Mouse (Mus musculus) heart, embryonic 14.5 days (tissue): ENCODE results near the gene Catsper3. TPM values are rescaled to one million over a fixed set of nuclear protein-coding genes. Genes with fewer than 3 reads are reported as not detected.
A peak's percentile ranks its signal among the peaks of the same experiment; 100 is the strongest.

ENCODE experiments used
- ATAC-seq: fragments of 200-750 bp; cut with Nextera tagmentation; 2 replicates; pipeline ENCODE4 v1.8.0; 2017; ENCODE audit warnings: low read depth, moderate TSS enrichment; ENCODE audit not compliant: insufficient number of reproducible peaks, insufficient read depth, low FRiP score
- H3K27ac ChIP-seq, 2 experiments: fragments of 200-500 bp in 1 of 2; fragments of 300-500 bp in 1 of 2; sonication (generic) in 1 of 2; replicated peaks in 1 of 2; 2 replicates each; pipeline ENCODE4 v1.5.1; 2012 to 2014; ENCODE audit warnings: low read depth in 2 of 2, low read length in 2 of 2, control low read depth in 1 of 2, mild to moderate bottlenecking in 1 of 2, mixed read lengths in 1 of 2; ENCODE audit not compliant: control insufficient read depth in 1 of 2, insufficient read depth in 1 of 2
- H3K27me3 ChIP-seq: fragments of 300-500 bp; sonication (generic); 2 replicates; pipeline ENCODE4 v1.6.1; 2014; ENCODE audit warnings: mild to moderate bottlenecking, low read length, control low read depth; ENCODE audit not compliant: control insufficient read depth, insufficient read depth
- H3K36me3 ChIP-seq: fragments of 300-500 bp; sonication (generic); 2 replicates; pipeline ENCODE4 v1.6.1; 2014; ENCODE audit warnings: mild to moderate bottlenecking, control low read depth, low read length, mixed read lengths; ENCODE audit not compliant: control insufficient read depth, insufficient read depth
- H3K4me1 ChIP-seq, 2 experiments: fragments of 200-500 bp in 1 of 2; fragments of 300-500 bp in 1 of 2; sonication (generic) in 1 of 2; 2 replicates each; pipeline ENCODE4 v1.6.1; 2012 to 2014; ENCODE audit warnings: low read length in 2 of 2, control low read depth in 1 of 2, mixed read lengths in 1 of 2; ENCODE audit not compliant: control insufficient read depth in 2 of 2, insufficient read depth in 2 of 2
- H3K4me2 ChIP-seq: fragments of 300-500 bp; sonication (generic); 2 replicates; pipeline ENCODE4 v1.6.1; 2014; ENCODE audit warnings: mild to moderate bottlenecking, low read length
- H3K4me3 ChIP-seq, 2 experiments: fragments of 200-500 bp in 1 of 2; fragments of 300-500 bp in 1 of 2; sonication (generic) in 1 of 2; 2 replicates each; pipeline ENCODE4 v1.5.1; 2012 to 2014; ENCODE audit warnings: low read length in 2 of 2, mild to moderate bottlenecking in 2 of 2, control low read depth in 1 of 2, low read depth in 1 of 2, moderate library complexity in 1 of 2; ENCODE audit not compliant: control insufficient read depth in 1 of 2, insufficient read depth in 1 of 2
- H3K9ac ChIP-seq: fragments of 300-500 bp; sonication (generic); 2 replicates; pipeline ENCODE4 v1.6.1; 2014; ENCODE audit warnings: mild to moderate bottlenecking, low read length
- H3K9me3 ChIP-seq: fragments of 300-500 bp; sonication (generic); 2 replicates; pipeline ENCODE4 v1.6.1; 2016; ENCODE audit warnings: low read length, control low read depth; ENCODE audit not compliant: control insufficient read depth
- WGBS: fragments of 180-500 bp; shearing (Covaris S2); extraction: QIAGEN DNeasy Blood & Tissue Kit; methylation state at CpG from one replicate; pipeline ENCODE4 v1.1.7; 2014; 5-methylcytosine and 5-hydroxymethylcytosine counted together
- polyA plus RNA-seq: library from polyadenylated mRNA; unstranded; fragments of >200 nt; fragmentation: Nextera tagmentation; extraction: Ambion mirVana; gene quantifications from 2 replicates; pipeline ENCODE4 v1.2.1, GENCODE M21; 2014

The Catsper3 gene
- polyA plus RNA-seq, 1 experiment from 2014 or later, result not detected

- H3K36me3 ChIP-seq, result no peaks in the 10 kb centered on the region
- H3K4me2 ChIP-seq, result no peak overlapping the region
- ATAC-seq, result no peak
- peaks cover 52% of the 10 kb centered on the region for H3K27me3 ChIP-seq
- WGBS, result 100% methylated on average over 1 of the region's 1 CpGs
- H3K27ac ChIP-seq, result no peak overlapping the region
- no peak overlapping the region for H3K4me3 ChIP-seq
- peaks cover 8 to 10% of the 10 kb centered on the region in 2 experiments for H3K4me1 ChIP-seq
- no peak overlapping the region for H3K9ac ChIP-seq
- no peaks in the 10 kb centered on the region for H3K9me3 ChIP-seq
Measured at GRCm38 (mm10) chr13:55843700-55844099, 59.3 kb downstream of the Catsper3 start.

GRCm38 (mm10) chr13:55847805-55848204, 63.4 kb downstream of the Catsper3 start:
- Histone ChIP-seq H3K4me1 (peaks cover 8 to 10% of the 10 kb centered on the region in 2 experiments), H3K36me3 (no peaks in the 10 kb centered on the region), H3K4me2 (peak overlapping the region; percentile 44), H3K9me3 (no peaks in the 10 kb centered on the region), H3K9ac (no peak overlapping the region), H3K27ac (no peak overlapping the region), H3K4me3 (no peak overlapping the region), H3K27me3 (peaks cover 12% of the 10 kb centered on the region)
- WGBS, result 34% methylated on average over 10 of the region's 10 CpGs
- ATAC-seq, result peak; percentile 52; the same call in 1 of the 2 replicates

DNA sequence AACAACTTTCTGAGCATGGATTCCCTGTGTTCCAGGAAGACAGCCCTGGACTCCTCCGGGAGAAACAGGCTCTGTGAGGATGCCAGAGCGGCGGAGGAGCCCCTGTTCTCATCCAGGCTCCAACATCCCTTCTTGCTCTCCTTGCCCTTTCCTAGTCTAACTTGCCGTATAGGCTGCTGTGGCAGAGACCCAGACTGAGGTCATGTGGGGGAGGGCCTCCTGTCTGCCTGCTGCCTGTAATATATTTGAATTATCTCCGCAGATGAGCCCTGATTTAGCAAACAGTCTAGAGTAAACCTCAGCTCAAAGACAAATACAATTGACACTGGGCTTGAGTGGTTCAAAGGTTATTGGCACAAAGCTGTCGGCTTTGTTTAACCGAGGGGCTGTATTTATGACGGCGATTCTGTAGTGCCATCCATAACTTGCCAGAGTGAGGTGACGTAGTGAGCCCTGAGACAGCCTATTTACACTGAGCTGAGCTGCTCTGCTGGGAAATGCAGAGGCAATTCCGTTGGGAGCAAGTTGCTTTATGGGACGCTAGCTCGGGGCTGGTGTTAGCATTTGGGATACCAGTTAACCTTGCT, 64.3 kb downstream of the Catsper3 start:
- no peak overlapping the region for H3K9ac ChIP-seq
- H3K27me3 ChIP-seq, result peaks cover 12% of the 10 kb centered on the region

GRCm38 (mm10) chr13:55850726-55851125, 66.4 kb downstream of the Catsper3 start:
- no peak for ATAC-seq
- Histone ChIP-seq H3K4me1 (peaks cover 8 to 10% of the 10 kb centered on the region in 2 experiments), H3K4me3 (no peak overlapping the region), H3K27ac (no peak overlapping the region), H3K9ac (no peak overlapping the region), H3K4me2 (no peak overlapping the region), H3K27me3 (peaks cover 12% of the 10 kb centered on the region), H3K9me3 (no peaks in the 10 kb centered on the region), H3K36me3 (no peaks in the 10 kb centered on the region)
- 74% methylated on average over 5 of the region's 5 CpGs for WGBS

More for the DNA sequence above, 64.3 kb downstream of the Catsper3 start:
- Histone ChIP-seq H3K27ac (no peak overlapping the region), H3K4me1 (peaks cover 8 to 10% of the 10 kb centered on the region in 2 experiments), H3K36me3 (no peaks in the 10 kb centered on the region), H3K4me2 (no peak overlapping the region), H3K4me3 (no peak overlapping the region), H3K9me3 (no peaks in the 10 kb centered on the region)
- WGBS, result 76% methylated on average over 13 of the region's 13 CpGs
- ATAC-seq, result no peak

GRCm38 (mm10) chr13:55852205-55852604, 67.8 kb downstream of the Catsper3 start:
- 62% methylated on average over 3 of the region's 3 CpGs for WGBS

GRCm38 (mm10) chr13:55855793-55856192, 71.4 kb downstream of the Catsper3 start:
- Histone ChIP-seq H3K9ac (no peak overlapping the region), H3K4me3 (no peak overlapping the region), H3K4me2 (no peak overlapping the region), H3K9me3 (no peaks in the 10 kb centered on the region), H3K27ac (no peak overlapping the region), H3K36me3 (no peaks in the 10 kb centered on the region), H3K27me3 (peaks cover 9% of the 10 kb centered on the region), H3K4me1 (no peaks in the 10 kb centered on the region)
- 53% methylated on average over 7 of the region's 7 CpGs for WGBS
- no peak for ATAC-seq

More at GRCm38 (mm10) chr13:55852205-55852604, 67.8 kb downstream of the Catsper3 start:
- H3K4me3 ChIP-seq, result no peak overlapping the region
- no peak for ATAC-seq
- peaks cover 8% of the 10 kb centered on the region in 2 experiments for H3K4me1 ChIP-seq
- no peaks in the 10 kb centered on the region for H3K9me3 ChIP-seq
- H3K27me3 ChIP-seq, result peaks cover 14% of the 10 kb centered on the region; the same call in 1 of the 2 replicates
- H3K4me2 ChIP-seq, result no peak overlapping the region
- H3K36me3 ChIP-seq, result no peaks in the 10 kb centered on the region
- H3K9ac ChIP-seq, result no peak overlapping the region
- H3K27ac ChIP-seq, result no peak overlapping the region

DNA sequence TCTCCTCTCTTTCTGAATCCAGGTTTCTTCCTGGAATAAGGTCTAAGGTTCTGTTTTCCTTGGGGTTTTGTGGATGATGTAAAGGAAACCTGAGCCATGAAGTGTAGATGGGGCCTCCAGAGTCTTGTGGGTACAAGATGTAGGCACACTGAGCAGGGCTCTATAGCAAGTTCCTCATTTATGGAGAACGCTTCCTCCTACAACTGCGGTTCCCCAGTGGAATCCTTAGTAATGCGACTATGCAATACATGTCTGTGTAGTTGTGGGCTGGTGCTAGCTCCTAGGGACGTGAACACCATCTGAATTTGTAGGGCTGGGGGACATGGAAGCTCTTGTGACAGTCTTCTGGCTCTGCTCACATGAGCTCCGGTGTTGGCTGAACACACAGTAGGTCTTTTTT, 74.1 kb downstream of the Catsper3 start:
- no peaks in the 10 kb centered on the region for H3K36me3 ChIP-seq
- H3K4me1 ChIP-seq, result no peaks in the 10 kb centered on the region
- H3K27ac ChIP-seq, result no peak overlapping the region
- 82% methylated on average over 5 of the region's 5 CpGs for WGBS
- H3K4me2 ChIP-seq, result no peak overlapping the region
- ATAC-seq, result no peak
- H3K4me3 ChIP-seq, result no peak overlapping the region
- peaks cover 9% of the 10 kb centered on the region for H3K27me3 ChIP-seq
- no peaks in the 10 kb centered on the region for H3K9me3 ChIP-seq
- H3K9ac ChIP-seq, result no peak overlapping the region
